Mouse (Mus musculus) C2C12 (cell line): ENCODE measurements around the gene Cdh5. TPM values are rescaled to one million over a fixed set of nuclear protein-coding genes. Genes with fewer than 3 reads are reported as not detected.

Source experiments
- H3K27me3 ChIP-seq: one replicate; pipeline ENCODE4 v1.6.1; 2011; ENCODE audit not compliant: control insufficient read depth, insufficient read depth, insufficient read length
- H3K36me3 ChIP-seq: one replicate; pipeline ENCODE4 v1.6.1; 2011; ENCODE audit not compliant: control insufficient read depth, insufficient read depth
- H3K4me3 ChIP-seq: one replicate; pipeline ENCODE4 v1.5.1; 2011; ENCODE audit warnings: mild to moderate bottlenecking, control low read depth; ENCODE audit not compliant: poor library complexity, insufficient read depth, severe bottlenecking
- H3K79me2 ChIP-seq: one replicate; pipeline ENCODE4 v1.6.1; 2011; ENCODE audit not compliant: control insufficient read depth, insufficient read depth
- H3K79me3 ChIP-seq: one replicate; pipeline ENCODE4 v1.6.1; 2011; ENCODE audit warnings: low read depth, control low read depth
- H3ac ChIP-seq: one replicate; pipeline ENCODE3; 2011; ENCODE audit warnings: low read depth; ENCODE audit not compliant: control insufficient read depth, insufficient read length
- CEBPB ChIP-seq: IDR thresholded peaks from one replicate; pipeline ENCODE4 v1.6.1; 2011; ENCODE audit warnings: low read depth, mild to moderate bottlenecking, control low read depth, moderate library complexity
- CTCF ChIP-seq: IDR thresholded peaks from one replicate; pipeline ENCODE4 v1.5.1; 2011; ENCODE audit not compliant: control insufficient read depth, insufficient read depth, insufficient read length
- FOSL1 ChIP-seq: IDR thresholded peaks from one replicate; pipeline ENCODE4 v1.8.0; 2011; ENCODE audit warnings: mild to moderate bottlenecking, low read length; ENCODE audit not compliant: poor library complexity, insufficient read depth, severe bottlenecking
- MAX ChIP-seq: IDR thresholded peaks from one replicate; pipeline ENCODE4 v1.6.1; 2011; ENCODE audit warnings: mild to moderate bottlenecking, control low read depth
- MYOD1 ChIP-seq: IDR thresholded peaks from one replicate; pipeline ENCODE4 v1.6.1; 2011; ENCODE audit warnings: low read depth; ENCODE audit not compliant: control insufficient read depth, insufficient read length
- MYOG ChIP-seq: IDR thresholded peaks from one replicate; pipeline ENCODE4 v1.6.1; 2011; ENCODE audit not compliant: control insufficient read depth, insufficient read length; ENCODE audit errors: extremely low read depth
- USF1 ChIP-seq: IDR thresholded peaks from one replicate; pipeline ENCODE4 v1.6.1; 2011; ENCODE audit warnings: low read depth, mild to moderate bottlenecking, control low read depth, moderate library complexity
- polyA plus RNA-seq: library from polyadenylated mRNA; unstranded; fragments of >200 nt; fragmentation: generic; extraction: Trizol; gene quantifications from one replicate; pipeline ENCODE4 v1.2.1, GENCODE M21; 2012; ENCODE audit warnings: missing spikeins

Gene Cdh5
- polyA plus RNA-seq, 1 experiment = 0.04 TPM

DNA sequence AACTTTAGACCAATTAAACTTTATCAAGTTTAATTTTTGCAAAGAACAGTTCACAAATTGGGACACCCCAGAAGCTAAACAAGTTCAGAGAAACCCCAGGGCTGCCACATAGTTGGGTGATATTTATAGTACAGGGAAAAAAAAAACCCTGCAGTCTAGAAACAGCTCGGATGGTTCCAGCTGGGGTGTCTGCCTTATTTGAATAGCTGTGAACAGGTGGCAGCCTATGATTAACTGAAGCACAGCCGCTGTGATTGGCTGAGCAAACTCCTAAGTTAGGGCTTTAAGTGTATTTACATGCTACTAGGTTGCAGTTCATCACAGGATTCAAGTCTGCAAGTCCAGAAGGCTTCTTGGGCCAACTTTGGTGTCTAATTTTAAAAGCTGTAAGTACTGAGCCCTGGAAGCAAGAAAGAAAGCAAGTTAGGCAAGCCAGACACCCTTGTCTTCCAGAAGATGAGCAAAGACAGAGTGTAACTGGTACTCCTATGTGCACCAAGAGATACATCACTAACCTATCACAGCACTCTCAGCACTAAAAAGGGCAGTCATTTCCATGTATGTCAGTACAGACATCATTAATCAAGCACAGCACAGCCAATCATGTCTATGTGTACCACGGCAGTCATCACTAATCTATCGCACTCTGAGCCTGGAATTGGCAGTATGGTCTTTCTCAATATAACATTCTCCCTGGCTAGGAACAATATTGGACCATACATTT, 25.9 kb downstream of the Cdh5 start:
- Histone ChIP-seq H3K79me2 (no peaks in the 10 kb centered on the region), H3ac (no peak overlapping the region), H3K79me3 (no peaks in the 10 kb centered on the region), H3K36me3 (no peaks in the 10 kb centered on the region), H3K4me3 (no peak overlapping the region), H3K27me3 (no peaks in the 10 kb centered on the region)
- no peak for TF ChIP-seq CEBPB
- TF ChIP-seq CTCF = no peak
- TF ChIP-seq MAX = no peak
- no peak for TF ChIP-seq USF1
- TF ChIP-seq MYOD1 = no peak
- TF ChIP-seq MYOG = no peak
- no peak for TF ChIP-seq FOSL1

DNA sequence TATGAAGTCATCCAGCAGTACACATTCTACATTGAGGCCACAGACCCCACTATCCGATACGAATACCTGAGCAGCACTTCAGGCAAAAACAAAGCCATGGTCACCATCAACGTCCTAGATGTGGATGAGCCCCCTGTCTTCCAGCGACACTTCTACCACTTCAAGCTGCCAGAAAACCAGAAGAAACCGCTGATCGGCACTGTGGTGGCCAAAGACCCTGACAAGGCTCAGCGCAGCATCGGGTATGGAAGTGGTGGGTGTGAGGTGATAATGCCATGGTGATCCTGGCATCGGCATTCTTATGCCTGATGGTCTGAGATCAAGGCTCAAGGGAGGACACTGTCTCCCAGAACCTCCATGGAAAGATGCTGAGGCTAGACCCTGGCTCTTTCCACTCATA, 29.5 kb downstream of the Cdh5 start:
- H3K36me3 ChIP-seq = no peaks in the 10 kb centered on the region
- H3ac ChIP-seq = no peak overlapping the region
- no peak overlapping the region for H3K4me3 ChIP-seq
- no peaks in the 10 kb centered on the region for H3K79me3 ChIP-seq
- no peaks in the 10 kb centered on the region for H3K79me2 ChIP-seq
- no peaks in the 10 kb centered on the region for H3K27me3 ChIP-seq
- TF ChIP-seq MYOD1 = no peak
- TF ChIP-seq FOSL1 = no peak
- no peak for TF ChIP-seq MYOG
- TF ChIP-seq CTCF = no peak
- TF ChIP-seq MAX = no peak
- TF ChIP-seq USF1 = no peak
- no peak for TF ChIP-seq CEBPB

DNA sequence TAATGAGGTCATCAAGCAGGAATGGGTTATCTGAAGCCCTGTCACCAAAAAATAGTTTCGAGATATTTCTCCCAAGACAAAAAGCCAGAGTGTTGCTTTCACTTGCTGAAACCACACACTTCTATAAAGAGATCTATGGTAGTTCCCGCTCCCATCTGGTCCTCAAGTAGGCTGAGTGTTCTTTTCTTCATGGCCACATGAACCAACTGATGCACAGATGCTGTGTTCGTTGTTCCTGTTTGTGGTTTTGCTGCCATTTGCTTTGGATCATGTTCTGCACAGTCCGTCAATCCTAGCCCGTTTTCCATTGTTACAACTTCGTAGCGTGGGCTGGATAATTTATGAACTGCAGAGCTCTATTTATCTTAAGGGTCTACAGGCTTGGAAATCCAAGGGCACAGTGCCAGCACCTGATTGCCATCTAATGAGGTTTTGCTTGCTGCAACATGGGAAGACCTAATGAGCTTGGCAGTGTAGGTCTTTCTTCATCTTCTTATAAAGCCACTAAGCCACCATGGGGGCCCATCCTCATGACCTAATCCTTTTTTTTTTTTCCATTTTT, 30.1 kb downstream of the Cdh5 start:
- TF ChIP-seq MYOG = no peak
- Histone ChIP-seq H3K27me3 (no peaks in the 10 kb centered on the region), H3K79me2 (no peaks in the 10 kb centered on the region), H3K36me3 (no peaks in the 10 kb centered on the region), H3K4me3 (no peak overlapping the region), H3ac (no peak overlapping the region), H3K79me3 (no peaks in the 10 kb centered on the region)

DNA sequence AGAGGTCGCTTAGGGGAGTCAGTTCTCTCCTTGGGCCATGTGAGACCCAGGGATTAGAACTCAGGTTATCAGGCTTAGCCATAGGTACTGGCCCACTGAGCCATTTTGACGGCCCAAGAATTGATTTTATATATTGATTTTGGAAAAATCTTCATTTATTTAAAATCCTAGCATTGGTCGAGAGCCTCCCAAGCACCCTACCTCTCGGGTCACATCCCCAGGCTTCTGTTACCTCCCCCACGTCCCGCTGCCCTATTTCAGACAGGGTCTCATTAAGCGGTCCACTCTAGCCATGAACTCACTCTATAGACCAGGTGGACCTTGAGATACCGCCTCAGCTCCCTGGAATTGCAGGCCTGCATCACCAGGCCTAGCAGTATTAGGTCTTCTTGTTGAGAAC, 33.1 kb downstream of the Cdh5 start:
- Histone ChIP-seq H3K27me3 (no peaks in the 10 kb centered on the region), H3K36me3 (no peaks in the 10 kb centered on the region)

DNA sequence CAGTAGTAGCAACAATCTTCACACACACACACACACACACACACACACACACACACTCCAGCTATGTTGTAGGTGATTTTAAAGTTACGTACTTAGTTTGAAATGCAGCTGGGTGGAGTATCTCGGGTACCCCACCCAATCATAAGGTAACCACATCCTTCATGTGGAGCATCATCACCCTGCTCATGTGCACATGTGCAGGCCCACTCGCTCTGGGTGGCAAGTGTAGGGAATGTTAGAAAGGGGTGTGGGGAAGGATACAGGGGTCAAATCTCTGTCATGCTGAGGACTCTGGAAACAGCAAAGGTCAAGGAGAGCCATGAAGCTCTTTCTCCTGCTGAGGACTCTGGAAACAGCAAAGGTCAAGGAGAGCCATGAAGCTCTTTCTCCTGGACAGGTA, 34.9 kb downstream of the Cdh5 start:
- Histone ChIP-seq H3K79me2 (no peaks in the 10 kb centered on the region), H3ac (no peak overlapping the region), H3K27me3 (no peaks in the 10 kb centered on the region), H3K36me3 (no peaks in the 10 kb centered on the region), H3K79me3 (no peaks in the 10 kb centered on the region), H3K4me3 (no peak overlapping the region)
- no peak for TF ChIP-seq USF1

More for the DNA sequence above, 33.1 kb downstream of the Cdh5 start:
- TF ChIP-seq MYOG (no peak), FOSL1 (no peak), CEBPB (no peak), MYOD1 (no peak), CTCF (no peak)
- Histone ChIP-seq H3ac (no peak overlapping the region), H3K4me3 (no peak overlapping the region), H3K79me3 (no peaks in the 10 kb centered on the region), H3K79me2 (no peaks in the 10 kb centered on the region)

DNA sequence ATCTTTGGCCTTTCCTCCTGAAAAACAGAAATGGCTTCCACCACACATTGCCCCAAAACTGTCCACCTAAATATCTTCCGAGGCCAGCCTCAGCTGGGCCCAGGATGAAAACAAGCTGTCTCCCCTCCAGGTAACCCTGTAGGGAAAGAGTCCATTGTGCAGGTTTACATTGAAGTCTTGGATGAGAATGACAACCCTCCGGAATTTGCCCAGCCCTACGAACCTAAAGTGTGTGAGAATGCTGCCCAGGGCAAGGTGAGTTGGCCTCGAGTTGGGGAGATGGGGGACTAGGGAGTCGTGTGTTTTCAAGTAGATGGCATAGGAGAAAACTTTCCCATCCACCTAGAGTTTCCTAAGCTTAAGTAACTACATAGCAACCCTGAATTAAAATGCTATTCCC, 36.2 kb downstream of the Cdh5 start:
- H3K36me3 ChIP-seq = no peaks in the 10 kb centered on the region
- H3ac ChIP-seq = no peak overlapping the region
- no peak overlapping the region for H3K4me3 ChIP-seq
- H3K79me2 ChIP-seq = no peaks in the 10 kb centered on the region
- no peaks in the 10 kb centered on the region for H3K27me3 ChIP-seq
- TF ChIP-seq MYOG (no peak), MYOD1 (no peak)
- H3K79me3 ChIP-seq = no peaks in the 10 kb centered on the region
